Mouse (Mus musculus) stomach, postnatal 0 days (tissue): ENCODE measurements around the gene Crhr1. TPM values are rescaled to one million over a fixed set of nuclear protein-coding genes. Genes with fewer than 3 reads are reported as not detected.

ENCODE experiments used
- ATAC-seq: fragments of 200-750 bp; cut with Nextera tagmentation; 2 replicates; pipeline ENCODE4 v1.8.0; 2017; ENCODE audit not compliant: low FRiP score, low TSS enrichment
- DNase-seq: peaks from one replicate; pipeline ENCODE4 v3.0.0-alpha.2; 2016; ENCODE audit warnings: low spot score
- H3K27ac ChIP-seq: fragments of 300-500 bp; sonication (generic); replicated peaks from 2 replicates; pipeline ENCODE4 v1.5.1; 2014; ENCODE audit warnings: mild to moderate bottlenecking, control low read depth
- H3K27me3 ChIP-seq: fragments of 300-500 bp; sonication (generic); 2 replicates; pipeline ENCODE4 v1.6.1; 2014; ENCODE audit warnings: low read length; ENCODE audit not compliant: control insufficient read depth, insufficient read depth
- H3K36me3 ChIP-seq: fragments of 300-500 bp; sonication (generic); 2 replicates; pipeline ENCODE4 v1.6.1; 2014; ENCODE audit warnings: low read length, mixed read lengths; ENCODE audit not compliant: control insufficient read depth, insufficient read depth
- H3K4me1 ChIP-seq: fragments of 300-500 bp; sonication (generic); replicated peaks from 2 replicates; pipeline ENCODE4 v1.6.1; 2014; ENCODE audit warnings: antibody characterized with exemption; ENCODE audit not compliant: control insufficient read depth, insufficient read depth
- H3K4me2 ChIP-seq: fragments of 300-500 bp; sonication (generic); replicated peaks from 2 replicates; pipeline ENCODE4 v1.6.1; 2014; ENCODE audit warnings: low read depth, mild to moderate bottlenecking, control low read depth, moderate library complexity
- H3K4me3 ChIP-seq: fragments of 300-500 bp; sonication (generic); 2 replicates; pipeline ENCODE4 v1.5.1; 2014; ENCODE audit warnings: low read depth, low read length, control low read depth
- H3K9ac ChIP-seq: fragments of 300-500 bp; sonication (generic); 2 replicates; pipeline ENCODE4 v1.6.1; 2014; ENCODE audit warnings: mild to moderate bottlenecking, low read length, control low read depth, mixed read lengths
- H3K9me3 ChIP-seq: fragments of 300-500 bp; sonication (generic); 2 replicates; pipeline ENCODE4 v1.6.1; 2016; ENCODE audit warnings: low read length; ENCODE audit not compliant: control insufficient read depth
- CTCF ChIP-seq: IDR thresholded peaks from 2 replicates; pipeline ENCODE4 v1.5.1; 2016; ENCODE audit warnings: antibody characterized with exemption, low read depth, mild to moderate bottlenecking, moderate library complexity
- EP300 ChIP-seq: optimal IDR thresholded peaks from 2 replicates; pipeline ENCODE3; 2016; ENCODE audit warnings: antibody characterized with exemption
- WGBS: fragments of 180-500 bp; shearing (Covaris S2); extraction: QIAGEN DNeasy Blood & Tissue Kit; methylation state at CpG from one replicate; pipeline ENCODE4 v1.1.7; 2014; 5-methylcytosine and 5-hydroxymethylcytosine counted together
- polyA plus RNA-seq: library from polyadenylated mRNA; unstranded; fragments of >200 nt; fragmentation: Nextera tagmentation; extraction: Ambion mirVana; gene quantifications from 2 replicates; pipeline ENCODE4 v1.2.1, GENCODE M21; 2015

The Crhr1 gene
- polyA plus RNA-seq, 1 experiment from 2014 or later = 0.07 TPM

DNA sequence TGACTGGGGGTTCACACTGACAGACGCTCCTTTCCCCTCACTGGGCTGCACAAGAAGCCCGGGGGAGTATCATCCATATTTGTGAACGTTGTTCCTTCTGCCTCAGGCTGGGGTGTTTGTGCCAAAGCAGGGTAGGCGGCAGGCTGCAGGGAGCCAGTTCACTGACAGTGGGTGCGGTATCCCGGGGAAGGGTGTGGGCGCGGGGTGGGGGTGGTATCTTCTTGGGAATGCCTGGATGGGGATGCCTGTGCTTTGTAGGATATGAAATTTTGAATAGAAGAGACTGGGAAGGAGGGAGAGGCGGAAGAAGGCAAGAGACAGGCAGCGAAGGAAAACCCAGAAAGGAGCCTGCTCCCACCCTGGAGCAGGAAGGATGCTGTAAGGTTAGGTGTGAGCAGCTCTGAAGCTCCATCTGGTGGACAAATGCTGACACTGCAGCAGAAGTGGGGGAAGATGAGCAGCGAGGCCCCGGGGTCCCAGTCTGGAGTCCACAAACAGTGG lies 38.7 kb downstream of the Crhr1 start:
- Histone ChIP-seq H3K4me3 (no peak overlapping the region), H3K9ac (no peak overlapping the region), H3K4me2 (no peak overlapping the region), H3K27ac (no peak overlapping the region), H3K36me3 (no peaks in the 10 kb centered on the region), H3K27me3 (no peaks in the 10 kb centered on the region), H3K9me3 (no peaks in the 10 kb centered on the region), H3K4me1 (no peaks in the 10 kb centered on the region)
- TF ChIP-seq CTCF (peak; percentile 92), EP300 (no peak)
- WGBS = 32% methylated on average over 12 of the region's 12 CpGs
- DNase-seq (peak; percentile 57), ATAC-seq (no peak)

- Histone ChIP-seq H3K27me3 (no peaks in the 10 kb centered on the region), H3K9me3 (no peaks in the 10 kb centered on the region), H3K27ac (no peak overlapping the region), H3K4me2 (no peak overlapping the region), H3K9ac (no peak overlapping the region), H3K4me1 (no peaks in the 10 kb centered on the region), H3K36me3 (no peaks in the 10 kb centered on the region), H3K4me3 (no peak overlapping the region)
- no peak for ATAC-seq
- no peak for TF ChIP-seq EP300
- WGBS = 32% methylated on average over 7 of the region's 7 CpGs
- DNase-seq = no peak
Observed at GRCm38 (mm10) chr11:104178893-104179292, 46.2 kb downstream of the Crhr1 start.

DNA sequence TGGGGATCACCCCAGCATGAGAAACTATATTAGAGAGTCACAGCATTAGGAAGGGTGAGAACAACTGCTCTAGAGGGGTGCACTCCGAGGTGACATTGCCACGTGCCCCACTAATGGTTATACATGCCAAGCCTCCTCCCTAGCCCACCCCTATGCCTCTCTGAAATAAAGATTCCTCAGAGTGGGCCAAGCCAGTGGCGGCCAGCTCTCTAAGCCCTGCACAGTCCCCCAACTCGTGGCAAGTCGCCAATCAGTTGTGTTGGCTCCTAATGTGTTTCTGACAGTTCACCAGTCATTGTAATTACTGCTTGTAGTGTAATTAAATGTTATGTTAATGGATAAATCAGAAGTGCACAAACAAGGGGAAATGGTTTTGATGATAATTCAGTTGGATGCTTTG lies 47.1 kb downstream of the Crhr1 start:
- Histone ChIP-seq H3K4me2 (no peak overlapping the region), H3K4me1 (no peaks in the 10 kb centered on the region), H3K27ac (no peak overlapping the region), H3K4me3 (no peak overlapping the region), H3K36me3 (no peaks in the 10 kb centered on the region), H3K9me3 (no peaks in the 10 kb centered on the region), H3K9ac (no peak overlapping the region), H3K27me3 (no peaks in the 10 kb centered on the region)
- 68% methylated on average over 5 of the region's 5 CpGs for WGBS
- TF ChIP-seq CTCF = no peak
- no peak for TF ChIP-seq EP300
- no peak for ATAC-seq
- no peak for DNase-seq

GRCm38 (mm10) chr11:104182141-104182540 lies 49.5 kb downstream of the Crhr1 start:
- Histone ChIP-seq H3K9ac (no peak overlapping the region), H3K36me3 (no peaks in the 10 kb centered on the region), H3K9me3 (no peaks in the 10 kb centered on the region), H3K4me1 (no peaks in the 10 kb centered on the region), H3K27ac (no peak overlapping the region), H3K4me3 (no peak overlapping the region), H3K27me3 (no peaks in the 10 kb centered on the region), H3K4me2 (no peak overlapping the region)
- DNase-seq (no peak), ATAC-seq (no peak)
- TF ChIP-seq CTCF (no peak), EP300 (no peak)
- WGBS = 71% methylated on average over 3 of the region's 3 CpGs

DNA sequence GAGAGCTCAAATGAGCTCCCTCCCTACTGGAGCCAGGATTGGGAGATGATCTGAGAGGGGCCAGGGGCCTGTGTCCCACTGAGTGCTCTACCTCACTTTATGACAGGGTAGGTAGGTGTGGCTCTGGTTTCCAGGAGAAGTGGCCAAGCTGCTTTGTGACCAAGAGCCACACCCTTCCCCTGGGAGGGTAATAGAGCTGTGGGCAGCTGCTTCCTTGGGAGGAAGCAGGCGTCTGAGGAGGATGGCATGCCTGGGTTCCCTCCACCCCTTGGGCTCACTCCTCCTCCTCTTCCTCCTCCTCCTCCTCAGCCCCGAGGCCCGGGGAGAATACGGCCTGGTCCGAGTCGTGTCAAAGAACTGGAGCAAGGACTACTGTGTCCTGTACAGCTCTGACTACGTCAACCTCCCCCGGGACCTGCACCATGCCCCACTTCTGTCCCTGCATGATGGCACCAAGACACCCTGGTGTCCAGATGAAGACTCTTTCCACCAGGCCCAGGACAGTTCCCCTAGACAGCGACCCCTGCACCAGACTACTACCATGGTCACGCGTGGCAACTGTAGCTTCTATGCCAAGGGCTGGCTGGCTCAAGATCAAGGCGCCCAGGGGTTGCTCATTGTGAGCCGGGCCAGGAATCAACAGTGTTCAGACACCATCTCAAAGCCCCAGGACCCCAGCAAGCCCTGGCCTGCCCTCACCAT lies 53.6 kb downstream of the Crhr1 start, which contains the start of gene Sppl2c:
Gene Sppl2c (plus strand): TSS at position 193 of the 702 bp plus-strand sequence.
- Histone ChIP-seq H3K4me2 (no peak within 1 kb of the TSS), H3K4me1 (no peaks in the 10 kb centered on the region), H3K27ac (no peak within 1 kb of the TSS), H3K4me3 (no peak within 1 kb of the TSS), H3K9me3 (no peaks in the 10 kb centered on the region), H3K27me3 (no peaks in the 10 kb centered on the region), H3K36me3 (no peaks in the 10 kb centered on the region), H3K9ac (no peak within 1 kb of the TSS)
- 77% methylated on average over 13 of the region's 13 CpGs for WGBS
- TF ChIP-seq CTCF (no peak), EP300 (no peak)
- DNase-seq (no peak), ATAC-seq (no peak)

- no peak overlapping the region for H3K4me3 ChIP-seq
- ATAC-seq (no peak), DNase-seq (no peak)
- H3K9ac ChIP-seq = no peak overlapping the region
- no peak overlapping the region for H3K27ac ChIP-seq
- no peaks in the 10 kb centered on the region for H3K4me1 ChIP-seq
- no peaks in the 10 kb centered on the region for H3K27me3 ChIP-seq
- TF ChIP-seq CTCF (no peak), EP300 (no peak)
- H3K9me3 ChIP-seq = no peaks in the 10 kb centered on the region
- H3K36me3 ChIP-seq = no peaks in the 10 kb centered on the region
- H3K4me2 ChIP-seq = no peak overlapping the region
- 88% methylated on average over 9 of the region's 9 CpGs for WGBS
Observed at GRCm38 (mm10) chr11:104186837-104187150, 54.1 kb downstream of the Crhr1 start.
